Mouse (Mus musculus): Measurements from ENCODE around the gene Gak. TPM values are rescaled to one million over a fixed set of nuclear protein-coding genes. Genes with fewer than 3 reads are reported as not detected.
A peak's percentile ranks its signal among the peaks of the same experiment; 100 is the strongest.

The Gak gene
- polyA plus RNA-seq, 1 experiment from 2014 or later = 58.2 TPM

DNA sequence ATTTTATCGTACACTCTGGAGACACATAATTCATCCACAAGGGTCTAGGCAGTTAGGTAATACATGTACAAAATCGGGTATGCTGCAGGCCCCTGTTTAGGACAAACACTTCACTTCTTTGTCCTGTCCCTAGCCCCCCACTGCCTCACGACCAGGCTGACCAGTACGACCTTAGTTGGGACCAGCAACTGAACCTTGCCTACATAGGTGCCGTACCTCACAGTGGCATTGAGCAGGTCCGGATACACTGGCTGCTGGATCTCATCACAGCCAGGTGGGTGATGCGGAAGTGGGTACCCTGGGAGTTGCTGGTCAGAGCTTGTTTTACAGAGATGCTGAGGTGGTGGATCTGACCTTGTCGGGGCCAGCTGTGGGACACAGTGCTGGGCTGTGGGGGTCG, 40.4 kb upstream of the Gak start:
- H3K27ac ChIP-seq (ENCODE audit: low read length) = no peak overlapping the region
- peak overlapping the region; percentile 73; the same call in 1 of the 2 replicates for H3K9ac ChIP-seq (replicated peaks; ENCODE audit: low read depth, low read length)
- ATAC-seq = peak; percentile 5; the same call in 1 of the 2 replicates
- H3K4me2 ChIP-seq (ENCODE audit: low read length) = peak overlapping the region; percentile 67
- peaks cover 11% of the 10 kb centered on the region; the same call in 1 of the 2 replicates for H3K36me3 ChIP-seq (ENCODE audit: control insufficient read depth, insufficient read depth)
- H3K27me3 ChIP-seq (replicated peaks; ENCODE audit: control insufficient read depth, insufficient read depth, low read length) = no peaks in the 10 kb centered on the region
- peak overlapping the region; percentile 56; the same call in 1 of the 2 replicates for H3K4me3 ChIP-seq (replicated peaks; ENCODE audit: low read length)
- no peaks in the 10 kb centered on the region for H3K9me3 ChIP-seq (ENCODE audit: control insufficient read depth, low read length)
- WGBS = 83% methylated on average over 9 of the region's 9 CpGs
- peaks cover 17% of the 10 kb centered on the region for H3K4me1 ChIP-seq (replicated peaks; ENCODE audit: control insufficient read depth, insufficient read depth, low read length)

DNA sequence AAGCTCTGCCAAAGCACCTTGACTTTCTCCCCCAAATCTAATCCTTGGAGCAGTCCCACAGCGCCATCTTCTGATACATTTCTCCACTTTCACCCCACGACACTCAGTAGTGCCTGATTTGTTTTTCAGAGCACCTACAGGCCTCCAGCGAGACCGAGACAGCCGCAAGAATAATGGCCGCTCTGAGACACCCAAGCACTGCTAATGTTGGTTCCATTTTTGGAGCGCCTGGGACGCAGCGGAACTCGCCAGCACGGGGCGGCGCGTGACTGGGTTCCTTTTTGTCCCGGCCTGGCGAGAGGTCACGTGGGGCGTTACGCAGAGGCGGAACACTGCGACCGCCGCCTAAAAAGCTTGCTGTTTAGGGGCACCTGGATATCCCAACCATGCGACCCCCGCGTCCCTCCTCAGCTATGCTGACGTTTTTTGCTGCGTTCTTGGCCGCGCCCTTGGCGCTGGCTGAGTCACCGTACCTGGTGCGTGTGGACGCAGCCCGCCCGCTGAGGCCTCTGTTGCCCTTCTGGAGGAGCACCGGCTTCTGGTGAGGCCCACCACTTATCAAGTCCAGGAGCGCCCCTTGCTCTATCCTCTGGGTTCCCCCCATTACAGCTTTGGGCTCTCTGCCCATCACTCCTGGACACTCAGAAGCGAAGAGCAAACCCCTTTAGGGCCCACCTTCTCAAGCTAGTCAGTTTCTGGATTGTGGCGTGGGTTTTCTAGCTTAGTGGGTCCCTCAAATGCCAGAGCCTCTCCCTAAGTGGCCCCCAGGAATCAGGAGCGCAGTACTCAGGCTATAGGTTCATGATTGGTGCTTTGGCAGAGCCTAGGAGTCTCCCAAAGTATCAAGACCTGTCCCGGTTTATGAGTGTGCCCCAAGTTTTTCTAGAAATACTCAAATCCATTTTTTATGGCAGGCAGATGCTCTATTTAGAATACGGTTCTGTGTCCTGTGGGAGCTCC, 39.7 kb upstream of the Gak start, which contains the start of gene Dgkq:
Dgkq (minus strand) TSS at position 696 of the 960 bp plus-strand sequence.
- Histone ChIP-seq H3K9ac (replicated peaks; ENCODE audit: low read depth, low read length) (peak within 1 kb of the TSS; percentile 73), H3K27ac (ENCODE audit: low read length) (peak within 1 kb of the TSS; percentile 88), H3K9me3 (ENCODE audit: control insufficient read depth, low read length) (no peaks in the 10 kb centered on the region), H3K4me1 (replicated peaks; ENCODE audit: control insufficient read depth, insufficient read depth, low read length) (peaks cover 17% of the 10 kb centered on the region), H3K36me3 (ENCODE audit: control insufficient read depth, insufficient read depth) (peaks cover 11% of the 10 kb centered on the region; the same call in 1 of the 2 replicates), H3K4me3 (replicated peaks; ENCODE audit: low read length) (peak within 1 kb of the TSS; percentile 56), H3K4me2 (ENCODE audit: low read length) (peak within 1 kb of the TSS; percentile 67), H3K27me3 (replicated peaks; ENCODE audit: control insufficient read depth, insufficient read depth, low read length) (no peaks in the 10 kb centered on the region)
- ATAC-seq = peak; percentile 86
- WGBS = 5% methylated on average over 43 of the region's 43 CpGs

DNA sequence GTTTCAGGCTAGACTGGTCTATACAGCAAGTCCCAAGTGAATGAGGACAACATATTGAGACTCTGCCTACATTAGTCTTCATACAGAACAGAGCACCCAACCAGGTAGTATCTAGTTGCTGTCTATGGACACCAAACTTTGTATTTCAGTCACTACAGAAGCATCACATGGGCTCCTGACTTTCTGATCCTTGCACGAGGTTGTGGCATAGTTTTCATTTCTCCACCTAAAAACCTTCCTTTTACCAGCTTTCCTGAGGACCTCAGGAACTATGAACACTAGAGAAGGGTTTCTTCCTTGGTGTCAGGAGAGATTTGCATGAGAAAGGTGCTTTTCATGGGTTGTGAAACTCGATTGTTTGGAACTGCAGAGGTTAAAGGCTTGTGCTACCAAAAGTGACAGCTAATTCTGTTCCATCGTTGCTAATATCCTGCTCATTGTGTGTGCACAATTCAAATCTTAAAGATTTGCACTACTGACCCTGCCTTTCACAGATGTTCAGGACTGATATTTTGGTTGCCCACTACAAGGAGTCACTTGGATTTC, 38.9 kb upstream of the Gak start:
- Histone ChIP-seq H3K9ac (replicated peaks; ENCODE audit: low read depth, low read length) (peak overlapping the region; percentile 73), H3K27ac (ENCODE audit: low read length) (peak overlapping the region; percentile 88), H3K9me3 (ENCODE audit: control insufficient read depth, low read length) (no peaks in the 10 kb centered on the region), H3K4me3 (replicated peaks; ENCODE audit: low read length) (peak overlapping the region; percentile 56), H3K36me3 (ENCODE audit: control insufficient read depth, insufficient read depth) (peaks cover 11% of the 10 kb centered on the region; the same call in 1 of the 2 replicates), H3K4me2 (ENCODE audit: low read length) (peak overlapping the region; percentile 67), H3K4me1 (replicated peaks; ENCODE audit: control insufficient read depth, insufficient read depth, low read length) (peaks cover 17% of the 10 kb centered on the region), H3K27me3 (replicated peaks; ENCODE audit: control insufficient read depth, insufficient read depth, low read length) (no peaks in the 10 kb centered on the region)
- ATAC-seq = no peak; the same call in 1 of the 2 replicates
- WGBS = 16% methylated on average over 3 of the region's 3 CpGs

DNA sequence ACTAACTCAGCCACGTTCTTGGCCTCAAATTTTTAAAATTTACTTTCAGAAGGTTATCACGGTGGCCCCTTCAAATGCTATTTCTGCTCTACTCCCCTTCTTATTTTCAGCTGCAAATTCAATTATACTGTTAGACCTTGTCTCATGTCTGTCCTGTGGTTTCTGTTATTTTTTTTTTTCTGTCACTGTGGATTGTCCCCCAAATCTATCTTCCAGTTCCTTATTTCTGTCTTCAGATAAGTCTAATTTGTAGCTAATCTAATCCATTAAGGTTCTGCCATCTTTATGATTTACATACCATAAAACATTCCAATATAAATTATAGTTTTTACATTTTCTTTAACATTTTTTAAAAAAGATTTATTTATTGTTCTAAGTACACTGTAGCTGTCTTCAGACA, 37.8 kb upstream of the Gak start:
- 97% methylated on average over 2 of the region's 2 CpGs for WGBS
- ATAC-seq = no peak
- Histone ChIP-seq H3K9ac (replicated peaks; ENCODE audit: low read depth, low read length) (no peak overlapping the region), H3K36me3 (ENCODE audit: control insufficient read depth, insufficient read depth) (peaks cover 8% of the 10 kb centered on the region; the same call in 1 of the 2 replicates), H3K4me2 (ENCODE audit: low read length) (no peak overlapping the region), H3K27ac (ENCODE audit: low read length) (no peak overlapping the region), H3K9me3 (ENCODE audit: control insufficient read depth, low read length) (no peaks in the 10 kb centered on the region), H3K4me1 (replicated peaks; ENCODE audit: control insufficient read depth, insufficient read depth, low read length) (peaks cover 17% of the 10 kb centered on the region), H3K27me3 (replicated peaks; ENCODE audit: control insufficient read depth, insufficient read depth, low read length) (no peaks in the 10 kb centered on the region; the same call in 1 of the 2 replicates), H3K4me3 (replicated peaks; ENCODE audit: low read length) (no peak overlapping the region)

DNA sequence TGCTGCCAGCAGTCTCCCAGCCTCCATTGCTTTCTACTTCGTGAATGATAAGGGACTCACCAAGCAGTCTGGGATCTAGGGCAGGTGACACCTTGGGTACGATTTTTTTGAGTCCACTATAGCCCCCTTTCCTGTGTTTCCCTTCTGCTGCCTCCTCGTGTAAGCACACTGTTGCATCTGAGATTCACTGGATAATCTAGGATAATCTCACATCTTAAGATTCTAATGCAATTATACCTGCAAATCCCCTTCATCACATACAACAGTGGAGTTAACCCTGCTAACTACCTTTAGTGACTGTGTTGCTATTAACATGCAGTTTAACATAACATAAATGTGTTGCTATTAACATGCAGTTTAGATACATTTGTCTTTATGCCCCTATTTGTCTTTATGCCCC, 35.5 kb upstream of the Gak start:
- Histone ChIP-seq H3K27ac (ENCODE audit: low read length) (no peak overlapping the region), H3K4me2 (ENCODE audit: low read length) (no peak overlapping the region), H3K27me3 (replicated peaks; ENCODE audit: control insufficient read depth, insufficient read depth, low read length) (no peaks in the 10 kb centered on the region; the same call in 1 of the 2 replicates), H3K9me3 (ENCODE audit: control insufficient read depth, low read length) (no peaks in the 10 kb centered on the region), H3K4me1 (replicated peaks; ENCODE audit: control insufficient read depth, insufficient read depth, low read length) (peaks cover 16% of the 10 kb centered on the region), H3K4me3 (replicated peaks; ENCODE audit: low read length) (no peak overlapping the region), H3K9ac (replicated peaks; ENCODE audit: low read depth, low read length) (no peak overlapping the region), H3K36me3 (ENCODE audit: control insufficient read depth, insufficient read depth) (no peaks in the 10 kb centered on the region)
- WGBS = 36% methylated on average over 3 of the region's 3 CpGs
- ATAC-seq = no peak

DNA sequence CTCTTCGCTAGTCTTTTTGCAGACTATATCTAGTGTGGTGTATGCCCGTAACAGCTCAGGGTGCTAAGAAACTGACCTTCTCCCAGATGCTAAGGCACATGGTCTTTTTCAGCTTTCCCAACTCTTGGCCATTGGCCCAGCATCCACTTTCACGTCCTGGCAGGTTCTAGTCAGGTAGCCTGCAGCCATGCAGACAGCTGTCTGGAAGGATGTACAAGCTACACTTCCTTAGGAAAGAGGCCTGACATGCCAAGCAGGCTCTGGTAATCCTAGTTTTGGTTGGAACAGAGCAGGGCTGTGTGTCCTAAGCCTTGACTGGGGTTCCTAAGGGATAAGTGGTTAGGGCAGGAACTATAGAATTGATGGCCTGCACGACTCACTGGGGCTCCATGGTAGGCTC, 33.2 kb upstream of the Gak start:
- Histone ChIP-seq H3K4me3 (replicated peaks; ENCODE audit: low read length) (no peak overlapping the region), H3K9ac (replicated peaks; ENCODE audit: low read depth, low read length) (no peak overlapping the region), H3K36me3 (ENCODE audit: control insufficient read depth, insufficient read depth) (peaks cover under 1% of the 10 kb centered on the region; the same call in 1 of the 2 replicates), H3K27ac (ENCODE audit: low read length) (no peak overlapping the region), H3K27me3 (replicated peaks; ENCODE audit: control insufficient read depth, insufficient read depth, low read length) (no peaks in the 10 kb centered on the region; the same call in 1 of the 2 replicates), H3K4me1 (replicated peaks; ENCODE audit: control insufficient read depth, insufficient read depth, low read length) (peaks cover 16% of the 10 kb centered on the region), H3K9me3 (ENCODE audit: control insufficient read depth, low read length) (no peaks in the 10 kb centered on the region), H3K4me2 (ENCODE audit: low read length) (no peak overlapping the region)
- 82% methylated on average over 4 of the region's 4 CpGs for WGBS
- ATAC-seq = no peak

GRCm38 (mm10) chr5:108660632-108661268, 31.2 kb upstream of the Gak start:
- 8% methylated on average over 36 of the region's 36 CpGs for WGBS
- peak overlapping the region; percentile 69 for H3K4me3 ChIP-seq (replicated peaks; ENCODE audit: low read length)
- peaks cover 3% of the 10 kb centered on the region; the same call in 1 of the 2 replicates for H3K36me3 ChIP-seq (ENCODE audit: control insufficient read depth, insufficient read depth)
- peaks cover 16% of the 10 kb centered on the region for H3K4me1 ChIP-seq (replicated peaks; ENCODE audit: control insufficient read depth, insufficient read depth, low read length)
- H3K27ac ChIP-seq (ENCODE audit: low read length) = no peak overlapping the region
- peak overlapping the region; percentile 60 for H3K4me2 ChIP-seq (ENCODE audit: low read length)
- H3K27me3 ChIP-seq (replicated peaks; ENCODE audit: control insufficient read depth, insufficient read depth, low read length) = no peaks in the 10 kb centered on the region; the same call in 1 of the 2 replicates
- no peaks in the 10 kb centered on the region for H3K9me3 ChIP-seq (ENCODE audit: control insufficient read depth, low read length)
- peak; percentile 99 for ATAC-seq
- H3K9ac ChIP-seq (replicated peaks; ENCODE audit: low read depth, low read length) = peak overlapping the region; percentile 86

DNA sequence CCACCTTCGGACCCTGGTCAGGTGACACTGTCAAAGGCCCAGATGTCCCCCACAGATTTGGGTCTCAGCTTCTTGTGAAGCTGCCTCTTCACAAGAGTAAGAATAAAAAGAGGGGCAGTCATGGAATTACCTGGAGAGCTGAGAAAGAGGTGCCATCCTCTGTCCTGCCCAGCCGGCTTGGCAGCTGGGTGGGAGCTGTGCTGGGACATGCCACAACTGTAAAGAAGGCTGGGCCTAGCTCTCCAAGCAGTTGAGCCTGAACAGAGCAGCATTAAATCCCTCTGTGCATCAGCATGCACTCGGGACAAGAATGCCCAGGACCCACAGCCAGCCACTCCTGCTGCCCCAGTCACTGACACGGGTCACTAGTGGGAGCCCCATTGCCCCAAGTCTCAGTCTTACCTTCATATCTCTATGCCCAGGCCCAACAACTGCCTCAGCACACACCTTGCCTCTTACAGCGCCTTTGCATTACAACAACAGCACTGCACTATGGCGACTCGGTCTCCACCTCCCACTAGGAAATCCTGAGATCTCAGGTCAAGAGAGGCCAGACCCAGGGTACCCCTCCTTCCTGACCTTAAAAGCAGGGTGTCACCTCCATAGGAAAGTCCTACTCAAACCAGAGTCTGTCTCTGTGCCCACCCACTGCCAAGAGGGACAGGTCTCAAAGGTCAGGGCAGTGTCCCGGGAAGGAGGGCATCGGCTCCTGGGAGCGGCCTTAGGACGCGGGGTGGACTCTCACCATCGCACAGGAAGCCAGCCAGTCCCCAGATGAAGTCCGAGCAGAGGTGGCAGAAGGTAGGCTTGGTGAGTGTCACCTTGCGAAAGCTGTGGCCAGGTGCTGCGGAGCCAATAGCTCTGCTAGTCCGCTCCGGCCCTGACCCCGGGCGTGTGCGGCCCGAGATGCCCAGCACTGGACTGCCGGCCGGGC, 30.4 kb upstream of the Gak start, which contains the start of gene Idua:
Idua (plus strand) TSS at position 634 of the 934 bp plus-strand sequence.
- peak; percentile 9; the same call in 1 of the 2 replicates for ATAC-seq
- Histone ChIP-seq H3K27ac (ENCODE audit: low read length) (no peak within 1 kb of the TSS), H3K36me3 (ENCODE audit: control insufficient read depth, insufficient read depth) (peaks cover 3% of the 10 kb centered on the region; the same call in 1 of the 2 replicates), H3K9ac (replicated peaks; ENCODE audit: low read depth, low read length) (peak within 1 kb of the TSS; percentile 86), H3K4me2 (ENCODE audit: low read length) (peak within 1 kb of the TSS; percentile 60), H3K4me1 (replicated peaks; ENCODE audit: control insufficient read depth, insufficient read depth, low read length) (peaks cover 16% of the 10 kb centered on the region), H3K4me3 (replicated peaks; ENCODE audit: low read length) (peak within 1 kb of the TSS; percentile 69), H3K27me3 (replicated peaks; ENCODE audit: control insufficient read depth, insufficient read depth, low read length) (no peaks in the 10 kb centered on the region; the same call in 1 of the 2 replicates), H3K9me3 (ENCODE audit: control insufficient read depth, low read length) (no peaks in the 10 kb centered on the region)
- 11% methylated on average over 24 of the region's 24 CpGs for WGBS
